Mouse (Mus musculus) kidney, embryonic 16.5 days (tissue): Measurements from ENCODE around the gene C4b. TPM values are rescaled to one million over a fixed set of nuclear protein-coding genes. Genes with fewer than 3 reads are reported as not detected.
"Not testable (repeated sequence)": the region's sequence is repeated elsewhere in the genome, so short reads cannot be mapped to it uniquely, and the experiment has no call there.

Experiments
- ATAC-seq: fragments of 200-750 bp; cut with Nextera tagmentation; 2 replicates; pipeline ENCODE4 v1.8.0; 2017; ENCODE audit warnings: moderate TSS enrichment; ENCODE audit not compliant: low FRiP score, low TSS enrichment
- H3K27ac ChIP-seq: fragments of 300-500 bp; sonication (generic); 2 replicates; pipeline ENCODE4 v1.5.1; 2014; ENCODE audit warnings: low read length
- H3K27me3 ChIP-seq: fragments of 300-500 bp; sonication (generic); 2 replicates; pipeline ENCODE4 v1.6.1; 2014; ENCODE audit warnings: low read length, control low read depth, mixed read lengths; ENCODE audit not compliant: insufficient read depth
- H3K36me3 ChIP-seq: fragments of 300-500 bp; sonication (generic); 2 replicates; pipeline ENCODE4 v1.6.1; 2014; ENCODE audit warnings: low read length, control low read depth, mixed read lengths; ENCODE audit not compliant: insufficient read depth
- H3K4me1 ChIP-seq: fragments of 300-500 bp; sonication (generic); 2 replicates; pipeline ENCODE4 v1.6.1; 2014; ENCODE audit warnings: low read length, control low read depth, mixed read lengths; ENCODE audit not compliant: insufficient read depth
- H3K4me2 ChIP-seq: fragments of 300-500 bp; sonication (generic); replicated peaks from 2 replicates; pipeline ENCODE4 v1.6.1; 2014; ENCODE audit warnings: low read depth, low read length
- H3K4me3 ChIP-seq: fragments of 300-500 bp; sonication (generic); 2 replicates; pipeline ENCODE4 v1.5.1; 2014; ENCODE audit warnings: mild to moderate bottlenecking, low read length
- H3K9ac ChIP-seq: fragments of 300-500 bp; sonication (generic); replicated peaks from 2 replicates; pipeline ENCODE4 v1.6.1; 2014; ENCODE audit warnings: low read length
- H3K9me3 ChIP-seq: fragments of 300-500 bp; sonication (generic); 2 replicates; pipeline ENCODE4 v1.6.1; 2016; ENCODE audit warnings: low read length, control low read depth
- WGBS: fragments of 180-500 bp; shearing (Covaris S2); extraction: QIAGEN DNeasy Blood & Tissue Kit; methylation state at CpG from one replicate; pipeline ENCODE4 v1.1.7; 2014; 5-methylcytosine and 5-hydroxymethylcytosine counted together
- polyA plus RNA-seq: library from polyadenylated mRNA; unstranded; fragments of >200 nt; fragmentation: Nextera tagmentation; extraction: Ambion mirVana; gene quantifications from 2 replicates; pipeline ENCODE4 v1.2.1, GENCODE M21; 2015

C4b gene
- polyA plus RNA-seq, 1 experiment from 2014 or later: 1.5 TPM

DNA sequence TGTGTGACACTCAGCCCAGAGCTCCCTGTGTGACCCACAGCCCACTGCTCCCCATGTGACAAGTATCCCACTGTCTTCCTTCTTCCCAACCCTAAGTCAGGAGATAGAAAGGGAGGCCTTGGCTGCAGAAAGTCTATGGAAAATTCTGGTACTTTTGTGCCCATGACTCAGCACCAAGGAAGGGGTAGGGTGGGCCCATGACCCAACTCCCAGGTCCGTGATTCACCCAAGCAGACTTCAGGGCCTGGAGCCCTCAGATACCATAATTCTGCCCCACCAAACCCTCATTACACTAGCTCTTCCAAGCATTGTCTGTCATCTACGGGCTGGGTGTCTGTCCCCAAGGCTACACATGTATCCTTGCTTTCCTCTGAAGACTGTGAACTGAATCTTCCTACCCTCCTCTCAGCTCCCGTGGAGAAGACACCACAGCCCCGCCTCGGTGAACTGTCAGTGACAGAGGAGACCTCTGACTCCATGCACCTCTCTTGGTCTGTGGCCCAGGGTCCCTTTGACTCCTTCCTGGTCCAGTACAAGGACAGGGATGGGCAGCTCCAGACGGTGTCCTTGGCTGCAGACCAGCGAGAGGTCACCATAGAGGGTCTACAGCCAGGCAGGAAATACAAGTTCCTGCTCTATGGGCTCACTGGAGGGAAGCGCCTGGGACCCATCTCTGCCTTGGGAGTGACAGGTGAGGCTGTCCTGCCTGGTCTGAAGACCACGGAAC, 29.3 kb downstream of the C4b start:
- H3K4me2 ChIP-seq, H3K9me3 ChIP-seq: not testable (repeated sequence)
- 74% methylated on average over 9 of the region's 9 CpGs for WGBS

DNA sequence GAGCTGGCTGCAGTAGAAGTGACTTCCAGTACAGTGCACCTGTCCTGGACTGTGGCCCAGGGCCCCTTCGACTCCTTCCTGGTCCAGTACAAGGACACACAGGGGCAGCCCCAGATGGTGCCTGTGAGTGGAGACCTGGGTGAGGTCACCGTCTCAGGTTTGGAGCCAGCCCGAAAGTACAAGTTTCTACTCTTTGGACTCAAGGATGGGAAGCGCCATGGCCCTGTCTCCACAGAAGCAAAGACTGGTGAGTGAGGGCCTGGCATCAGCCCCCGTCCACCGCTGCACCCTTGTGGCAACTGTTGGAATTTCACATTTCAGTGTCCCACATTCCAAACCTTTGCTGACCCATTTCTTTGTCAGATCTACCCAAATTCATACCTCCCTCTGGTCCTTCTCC, 30.7 kb downstream of the C4b start:
- Histone ChIP-seq H3K27ac (no peak overlapping the region), H3K4me3 (no peak overlapping the region), H3K4me2 (no peak overlapping the region), H3K9me3 (no peaks in the 10 kb centered on the region), H3K36me3 (no peaks in the 10 kb centered on the region), H3K27me3 (0 out of 2 replicates have a peak, but pooled peaks cover 2% of the 10 kb centered on the region), H3K4me1 (no peaks in the 10 kb centered on the region), H3K9ac (no peak overlapping the region)
- ATAC-seq: no peak
- WGBS: 38% methylated on average over 6 of the region's 6 CpGs

More for the DNA sequence above, 29.3 kb downstream of the C4b start:
- not testable (repeated sequence) for H3K36me3 ChIP-seq, H3K4me3 ChIP-seq, H3K4me1 ChIP-seq, H3K27me3 ChIP-seq, H3K27ac ChIP-seq, H3K9ac ChIP-seq, ATAC-seq

DNA sequence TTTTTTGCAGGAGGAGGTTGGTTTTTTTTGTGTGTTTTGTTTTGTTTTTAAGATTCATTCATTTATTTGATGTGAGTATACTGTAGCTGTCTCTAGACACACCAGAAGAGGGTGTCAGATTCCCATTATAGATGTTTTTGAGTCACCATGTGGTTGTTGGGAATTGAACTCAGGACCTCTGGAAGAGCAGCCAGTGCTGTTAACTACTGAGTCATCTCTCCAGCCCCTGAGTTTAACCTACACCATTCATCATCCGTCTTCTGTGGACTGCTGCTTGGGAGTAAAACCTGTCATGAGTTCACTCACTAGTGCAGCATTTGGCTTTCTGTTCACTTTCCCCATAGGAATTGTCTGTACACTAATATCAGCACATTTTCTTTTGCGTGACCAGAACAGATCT, 37.2 kb downstream of the C4b start:
- WGBS: 81% methylated on average over 2 of the region's 2 CpGs
- not testable (repeated sequence) for H3K4me1 ChIP-seq, H3K4me3 ChIP-seq, H3K27me3 ChIP-seq, H3K9me3 ChIP-seq, H3K9ac ChIP-seq, ATAC-seq, H3K4me2 ChIP-seq, H3K27ac ChIP-seq, H3K36me3 ChIP-seq

DNA sequence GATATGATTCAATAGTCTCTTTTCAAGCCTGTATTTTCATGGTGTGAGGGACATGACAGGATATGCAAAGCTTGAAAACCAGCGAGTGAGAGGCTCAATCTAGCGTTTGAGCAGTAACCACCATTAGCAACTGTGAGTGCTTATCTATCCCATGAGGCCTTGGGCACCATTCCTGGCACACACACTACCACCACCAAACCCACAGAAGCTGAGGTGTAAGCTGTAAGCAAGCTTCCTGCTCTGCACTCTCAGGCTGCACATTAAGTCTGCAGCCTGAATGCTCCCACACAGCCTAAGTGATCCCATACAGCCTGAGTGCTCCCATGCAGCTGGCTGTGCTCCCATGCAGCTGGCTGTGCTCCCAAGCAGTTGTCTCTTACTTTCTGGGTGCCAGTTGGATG, 43.0 kb downstream of the C4b start:
- Histone ChIP-seq H3K4me1 (no peaks in the 10 kb centered on the region), H3K27ac (no peak overlapping the region), H3K27me3 (no peaks in the 10 kb centered on the region), H3K4me3 (no peak overlapping the region), H3K9me3 (no peaks in the 10 kb centered on the region), H3K9ac (no peak overlapping the region), H3K36me3 (no peaks in the 10 kb centered on the region), H3K4me2 (no peak overlapping the region)
- WGBS: 82% methylated on average over 2 of the region's 2 CpGs
- ATAC-seq: no peak

DNA sequence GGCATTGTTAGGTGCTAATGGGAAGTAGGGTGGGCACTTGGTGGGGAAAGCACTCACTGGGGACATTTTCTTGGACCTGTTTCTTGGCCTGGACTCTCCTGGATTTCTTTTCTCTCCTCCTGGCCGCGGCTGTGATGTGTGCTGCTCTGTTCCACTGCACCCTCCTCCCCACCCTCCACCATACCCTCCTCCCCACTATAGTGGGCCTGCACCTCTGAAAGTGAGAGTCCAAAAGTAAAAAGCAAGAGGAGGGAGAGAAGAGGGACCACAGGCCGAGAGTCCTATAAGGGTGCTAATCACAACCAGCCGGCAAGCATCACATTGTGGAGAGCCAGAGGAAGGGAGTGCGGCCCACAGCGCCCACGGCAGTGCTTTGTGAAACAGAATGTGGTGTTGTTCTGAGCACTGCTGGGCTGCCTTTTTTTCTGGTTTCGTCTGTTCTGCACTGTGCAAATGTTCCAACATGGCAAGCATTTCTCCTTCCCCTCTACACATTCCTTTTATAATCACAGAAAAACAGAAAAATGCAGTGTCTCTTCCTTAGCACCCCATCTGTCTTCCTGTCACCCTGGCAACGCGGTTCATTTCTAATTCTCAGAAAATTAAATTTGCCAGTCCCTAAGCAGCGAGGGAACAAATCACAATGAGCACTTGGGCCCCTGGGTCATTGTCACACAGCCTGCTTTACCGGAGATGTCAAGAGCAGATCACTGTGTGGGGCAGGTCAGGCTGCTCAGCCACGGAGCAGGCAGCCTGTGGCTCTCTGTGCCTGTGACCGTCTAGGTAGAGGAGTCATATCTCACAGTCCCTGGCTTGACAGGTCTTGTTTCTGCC, 43.9 kb downstream of the C4b start:
- H3K4me3 ChIP-seq: no peak overlapping the region
- H3K36me3 ChIP-seq: no peaks in the 10 kb centered on the region
- H3K9ac ChIP-seq: no peak overlapping the region
- WGBS: 55% methylated on average over 14 of the region's 14 CpGs
- H3K4me1 ChIP-seq: no peaks in the 10 kb centered on the region
- H3K27me3 ChIP-seq: no peaks in the 10 kb centered on the region
- no peak overlapping the region for H3K27ac ChIP-seq
- ATAC-seq: no peak
- H3K9me3 ChIP-seq: no peaks in the 10 kb centered on the region
- H3K4me2 ChIP-seq: no peak overlapping the region

DNA sequence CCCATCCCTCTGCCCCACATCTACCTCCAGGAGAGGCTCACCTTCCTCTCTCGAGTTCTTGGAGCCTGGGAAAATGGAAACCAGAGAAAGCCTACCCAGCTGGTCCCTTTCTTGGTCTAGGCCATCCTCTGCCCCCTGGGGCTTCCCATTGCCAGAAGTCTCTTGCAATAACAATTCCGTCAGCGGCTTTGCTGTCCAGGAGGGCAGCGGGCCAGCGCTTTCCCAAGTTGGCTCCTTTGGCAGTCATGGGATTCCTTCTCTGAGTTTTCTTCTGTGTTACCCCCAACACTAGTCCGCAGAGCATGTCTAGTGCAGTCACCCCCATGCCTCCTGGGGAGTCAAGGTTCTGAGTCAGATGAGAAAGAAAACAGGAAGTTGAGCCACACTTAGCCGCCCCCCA, 50.8 kb downstream of the C4b start:
- 67% methylated on average over 7 of the region's 7 CpGs for WGBS
- Histone ChIP-seq H3K4me2 (no peak overlapping the region), H3K27ac (no peak overlapping the region)

DNA sequence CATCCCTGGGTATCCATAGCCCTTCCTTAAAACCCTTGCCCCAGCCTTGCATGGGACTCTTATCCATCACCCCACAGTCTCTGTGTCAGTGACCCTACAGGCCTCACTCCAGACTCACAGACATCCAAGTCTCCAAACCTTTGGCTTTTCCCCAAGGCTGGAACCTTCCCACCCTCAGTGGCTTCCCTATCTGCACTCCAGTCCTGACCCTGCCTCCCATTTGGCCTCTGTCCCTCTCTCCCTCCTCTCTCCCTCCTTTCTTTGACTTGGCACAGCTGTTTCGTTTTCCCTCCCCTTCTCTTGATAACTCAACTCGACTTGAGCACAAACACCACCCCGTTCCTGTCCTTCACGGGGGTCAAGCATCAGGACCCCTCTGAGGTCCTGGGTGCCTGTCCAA, 53.2 kb downstream of the C4b start:
- ATAC-seq: no peak
- H3K4me2 ChIP-seq: no peak overlapping the region
- H3K27ac ChIP-seq: no peak overlapping the region
- no peak overlapping the region for H3K4me3 ChIP-seq
- H3K9me3 ChIP-seq: peaks cover 2% of the 10 kb centered on the region; the same call in 1 of the 2 replicates
- H3K9ac ChIP-seq: no peak overlapping the region
- H3K4me1 ChIP-seq: no peaks in the 10 kb centered on the region
- no peaks in the 10 kb centered on the region for H3K36me3 ChIP-seq
- WGBS: 25% methylated on average over 4 of the region's 4 CpGs
- no peaks in the 10 kb centered on the region for H3K27me3 ChIP-seq

More for the DNA sequence above, 50.8 kb downstream of the C4b start:
- Histone ChIP-seq H3K27me3 (no peaks in the 10 kb centered on the region), H3K9ac (no peak overlapping the region), H3K36me3 (no peaks in the 10 kb centered on the region), H3K9me3 (peaks cover 2% of the 10 kb centered on the region; the same call in 1 of the 2 replicates), H3K4me3 (no peak overlapping the region), H3K4me1 (no peaks in the 10 kb centered on the region)
- ATAC-seq: no peak

DNA sequence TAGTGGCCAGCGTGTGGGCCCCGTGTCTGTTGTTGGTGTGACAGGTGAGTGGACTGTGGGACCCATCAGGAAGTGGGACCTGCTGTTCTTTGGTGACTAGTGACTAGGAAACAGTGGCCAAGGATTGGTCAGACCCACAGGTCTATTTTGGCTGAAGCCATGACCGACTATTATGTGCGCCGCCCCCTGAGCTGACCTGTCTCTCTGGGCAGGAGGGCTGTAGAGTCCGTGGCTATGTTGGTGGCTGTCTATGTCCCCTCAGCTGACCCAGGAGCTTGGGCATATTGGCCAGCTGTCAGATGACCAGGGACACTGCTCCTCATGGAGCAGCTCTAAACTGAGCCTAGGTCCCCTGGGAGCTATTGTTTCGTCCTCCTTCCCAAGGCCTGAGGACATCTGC, 54.8 kb downstream of the C4b start:
- no peak overlapping the region for H3K4me2 ChIP-seq
- ATAC-seq: no peak
- no peaks in the 10 kb centered on the region for H3K36me3 ChIP-seq
- H3K4me3 ChIP-seq: no peak overlapping the region
- no peaks in the 10 kb centered on the region for H3K4me1 ChIP-seq
- no peaks in the 10 kb centered on the region for H3K27me3 ChIP-seq
- WGBS: 89% methylated on average over 7 of the region's 7 CpGs
- no peak overlapping the region for H3K9ac ChIP-seq
- H3K27ac ChIP-seq: no peak overlapping the region
- H3K9me3 ChIP-seq: peaks cover 2% of the 10 kb centered on the region; the same call in 1 of the 2 replicates

DNA sequence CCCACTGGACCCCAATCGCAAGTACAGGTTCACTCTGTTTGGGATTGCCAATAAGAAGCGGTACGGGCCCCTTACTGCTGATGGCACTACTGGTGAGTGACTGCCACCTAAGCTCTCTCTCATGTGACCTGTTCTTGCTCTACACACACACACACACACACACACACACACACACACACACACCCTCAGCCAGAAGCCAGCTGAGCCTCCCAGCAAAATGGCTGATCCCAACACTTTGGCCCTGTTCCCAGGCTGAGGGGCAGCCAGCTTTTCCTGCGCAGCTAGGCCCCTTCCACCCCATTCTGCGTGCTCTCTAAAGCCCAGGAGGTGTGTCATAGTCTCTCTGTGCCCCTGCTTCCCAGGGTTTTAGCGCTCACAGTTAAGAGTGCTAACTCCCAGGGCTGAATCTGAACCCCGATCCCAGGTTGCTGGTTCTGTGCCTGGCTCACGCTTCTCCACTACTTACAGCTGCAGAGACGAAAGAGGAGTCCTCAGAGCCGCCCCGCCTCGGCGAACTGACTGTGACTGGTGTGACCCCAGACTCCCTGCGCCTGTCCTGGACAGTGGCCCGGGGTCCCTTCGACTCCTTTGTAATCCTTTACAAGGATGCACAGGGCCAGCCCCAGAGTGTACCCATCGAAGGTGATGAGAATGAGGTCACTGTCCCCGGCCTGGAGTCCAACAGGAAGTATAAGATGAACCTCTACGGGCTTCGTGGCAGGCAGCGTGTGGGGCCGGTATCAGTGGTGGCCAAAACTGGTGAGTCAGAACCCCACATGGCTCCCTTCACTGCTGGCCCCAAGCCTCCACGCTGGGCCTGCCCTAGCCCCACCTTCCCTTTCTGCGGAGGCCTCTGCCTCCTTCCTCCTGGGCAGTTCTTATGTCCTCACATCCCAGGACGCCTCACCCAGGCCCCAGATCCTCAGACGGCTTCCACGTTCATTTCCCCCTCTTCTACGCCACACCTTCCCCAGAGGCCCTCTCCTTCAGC, 58.3 kb downstream of the C4b start:
- H3K4me1 ChIP-seq: peaks cover 4% of the 10 kb centered on the region; the same call in 1 of the 2 replicates
- WGBS: 80% methylated on average over 28 of the region's 28 CpGs
- no peaks in the 10 kb centered on the region for H3K27me3 ChIP-seq
- no peaks in the 10 kb centered on the region for H3K36me3 ChIP-seq
- H3K4me3 ChIP-seq: no peak overlapping the region
- no peak overlapping the region for H3K27ac ChIP-seq
- no peak overlapping the region for H3K9ac ChIP-seq
- no peak overlapping the region for H3K4me2 ChIP-seq
- ATAC-seq: no peak; the same call in 1 of the 2 replicates
- peaks cover 2% of the 10 kb centered on the region; the same call in 1 of the 2 replicates for H3K9me3 ChIP-seq
